Mouse (Mus musculus) forebrain, embryonic 15.5 days (tissue): ENCODE results near the gene Amer3. TPM values are rescaled to one million over a fixed set of nuclear protein-coding genes. Genes with fewer than 3 reads are reported as not detected.
"Not testable (repeated sequence)": the region's sequence is repeated elsewhere in the genome, so short reads cannot be mapped to it uniquely, and the experiment has no call there.

ENCODE experiments used
- ATAC-seq: fragments of 200-750 bp; cut with Nextera tagmentation; replicated peaks from 2 replicates; pipeline ENCODE4 v1.8.0; 2017; ENCODE audit warnings: mild to moderate bottlenecking, moderate TSS enrichment, moderate library complexity
- H3K27ac ChIP-seq: fragments of 300-500 bp; sonication (generic); replicated peaks from 2 replicates; pipeline ENCODE4 v1.5.1; 2015; ENCODE audit warnings: mild to moderate bottlenecking, inconsistent platforms
- H3K27me3 ChIP-seq: fragments of 300-500 bp; sonication (generic); 2 replicates; pipeline ENCODE4 v1.6.1; 2015; ENCODE audit warnings: inconsistent platforms
- H3K36me3 ChIP-seq: fragments of 300-500 bp; sonication (generic); 2 replicates; pipeline ENCODE4 v1.6.1; 2015; ENCODE audit warnings: mild to moderate bottlenecking, inconsistent platforms
- H3K4me1 ChIP-seq: fragments of 300-500 bp; sonication (generic); 2 replicates; pipeline ENCODE4 v1.6.1; 2015; ENCODE audit warnings: inconsistent platforms
- H3K4me2 ChIP-seq: fragments of 300-500 bp; sonication (generic); replicated peaks from 2 replicates; pipeline ENCODE4 v1.6.1; 2015; ENCODE audit warnings: mild to moderate bottlenecking, inconsistent platforms
- H3K4me3 ChIP-seq: fragments of 300-500 bp; sonication (generic); 2 replicates; pipeline ENCODE4 v1.5.1; 2015; ENCODE audit warnings: mild to moderate bottlenecking, inconsistent platforms
- H3K9ac ChIP-seq: fragments of 300-500 bp; sonication (generic); replicated peaks from 2 replicates; pipeline ENCODE4 v1.6.1; 2015; ENCODE audit warnings: mild to moderate bottlenecking, inconsistent platforms
- H3K9me3 ChIP-seq: fragments of 300-500 bp; sonication (generic); 2 replicates; pipeline ENCODE4 v1.6.1; 2016; ENCODE audit warnings: inconsistent platforms
- WGBS: fragments of 180-500 bp; shearing (Covaris S2); methylation state at CpG from one replicate; pipeline ENCODE4 v1.1.7; 2015; ENCODE audit warnings: mixed read lengths; 5-methylcytosine and 5-hydroxymethylcytosine counted together
- polyA plus RNA-seq: library from polyadenylated mRNA; unstranded; fragments of >200 nt; fragmentation: Nextera tagmentation; extraction: Ambion mirVana; gene quantifications from 2 replicates; pipeline ENCODE4 v1.2.1, GENCODE M21; 2015

Amer3 gene
- 24.0 and 24.2 TPM in 2 replicates for polyA plus RNA-seq

GRCm38 (mm10) chr1:34578851-34579781 is at the start of gene Amer3:
TSS of gene Amer3 (plus strand) at chr1:34579657.
- no peaks in the 10 kb centered on the region for H3K36me3 ChIP-seq
- peaks cover 13% of the 10 kb centered on the region for H3K27me3 ChIP-seq
- H3K27ac ChIP-seq: peak within 1 kb of the TSS; percentile 83
- peak; percentile 93 for ATAC-seq
- H3K4me1 ChIP-seq: peaks cover 37% of the 10 kb centered on the region
- H3K9me3 ChIP-seq: no peaks in the 10 kb centered on the region
- under 1% methylated on average over 53 of the region's 53 CpGs for WGBS
- H3K9ac ChIP-seq: peak within 1 kb of the TSS; percentile 78
- H3K4me2 ChIP-seq: peak within 1 kb of the TSS; percentile 85
- peak within 1 kb of the TSS; percentile 56 for H3K4me3 ChIP-seq

DNA sequence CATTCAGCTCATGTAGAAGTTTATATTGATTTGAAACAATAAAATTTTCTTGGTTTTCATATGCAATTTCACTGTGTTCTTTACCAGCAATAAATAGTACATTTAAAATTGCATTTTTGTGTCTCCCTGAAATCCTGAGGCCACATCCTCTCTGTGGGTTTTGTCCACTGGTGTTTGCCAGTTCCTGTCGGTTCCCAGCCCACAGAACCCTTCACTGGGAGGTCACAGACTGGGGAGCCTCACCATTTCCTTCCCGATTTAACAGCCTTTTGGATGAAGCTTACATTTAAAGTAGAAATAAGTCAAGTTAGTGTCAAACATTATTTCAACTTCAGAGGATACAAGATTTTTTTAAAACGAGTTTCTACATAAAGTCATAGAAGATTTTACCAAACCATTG is 44.9 kb upstream of the Amer3 start:
- not testable (repeated sequence) for H3K36me3 ChIP-seq, H3K9me3 ChIP-seq, H3K4me3 ChIP-seq, H3K27ac ChIP-seq, H3K9ac ChIP-seq, ATAC-seq, H3K4me2 ChIP-seq, H3K4me1 ChIP-seq
- 65% methylated on average over 3 of the region's 3 CpGs for WGBS
- peaks cover 33% of the 10 kb centered on the region for H3K27me3 ChIP-seq

- H3K27ac ChIP-seq, H3K9ac ChIP-seq, ATAC-seq, H3K36me3 ChIP-seq, H3K9me3 ChIP-seq, H3K4me1 ChIP-seq, H3K4me3 ChIP-seq: not testable (repeated sequence)
- peaks cover 33% of the 10 kb centered on the region for H3K27me3 ChIP-seq
- H3K4me2 ChIP-seq: peak within 1 kb of the TSS; percentile 27; the same call in 1 of the 2 replicates
- 30% methylated on average over 7 of the region's 7 CpGs for WGBS
Measured at GRCm38 (mm10) chr1:34535043-34535698, 44.3 kb upstream of the Amer3 start, which contains the start of gene Cfc1. TSS of gene Cfc1 (plus strand) at chr1:34535648.

DNA sequence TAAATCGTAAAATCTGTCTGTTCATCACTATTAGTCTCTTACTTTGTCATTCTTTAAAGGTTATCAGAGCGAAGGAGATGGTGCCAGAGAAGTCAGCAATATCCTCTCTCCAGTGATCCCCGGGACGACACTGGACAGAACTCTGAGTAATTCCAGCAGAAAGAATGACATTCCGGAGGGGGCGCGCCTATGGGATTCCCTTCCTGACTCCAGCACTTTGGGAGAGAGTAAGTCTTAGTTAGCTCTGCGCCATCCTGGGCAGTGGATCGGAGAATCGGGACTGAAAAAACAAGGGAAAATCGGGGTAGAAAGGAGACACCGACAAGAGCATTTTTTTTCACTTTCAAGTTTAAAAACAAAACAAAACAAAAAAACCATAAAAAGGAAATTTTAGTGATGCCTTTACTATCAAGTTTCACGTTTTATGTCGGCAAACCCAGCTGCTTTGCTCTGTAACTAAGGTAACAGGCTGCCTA is 43.1 kb upstream of the Amer3 start:
- WGBS: 3% methylated on average over 14 of the region's 14 CpGs
- no peak overlapping the region for H3K27ac ChIP-seq

DNA sequence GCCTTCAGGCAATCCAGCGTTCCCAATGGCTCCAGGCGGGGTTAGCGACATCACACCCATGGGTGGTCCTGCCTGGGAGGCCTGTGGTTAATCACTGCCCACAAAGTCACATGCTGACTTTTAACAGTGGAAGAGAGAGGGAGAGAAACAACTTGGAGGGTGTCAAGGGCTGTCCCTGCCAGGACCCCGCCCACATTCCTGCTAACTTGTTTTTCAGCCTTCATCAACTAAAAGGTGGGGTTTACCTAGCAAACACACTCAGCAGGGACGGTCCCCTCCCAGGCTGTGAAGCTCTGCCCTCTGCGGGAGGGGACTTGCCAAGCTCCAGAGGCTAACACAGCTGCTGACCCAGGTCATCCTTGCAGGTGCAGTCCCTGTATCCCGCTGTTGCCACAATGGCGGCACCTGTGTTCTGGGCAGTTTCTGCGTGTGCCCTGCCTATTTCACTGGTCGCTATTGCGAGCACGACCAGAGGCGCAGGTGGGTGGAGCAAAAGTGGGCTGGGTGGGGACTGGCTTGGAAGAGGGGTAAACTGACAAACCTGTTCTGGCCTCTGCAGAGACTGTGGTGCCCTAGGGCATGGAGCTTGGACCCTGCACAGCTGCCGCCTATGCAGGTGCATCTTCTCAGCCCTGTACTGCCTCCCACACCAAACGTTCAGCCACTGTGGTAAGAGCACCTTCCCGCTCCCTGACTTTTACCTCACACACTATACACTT is 42.5 kb upstream of the Amer3 start:
- Histone ChIP-seq H3K4me3 (peak overlapping the region; percentile 15), H3K4me1 (peaks cover 7% of the 10 kb centered on the region), H3K9me3 (no peaks in the 10 kb centered on the region), H3K9ac (no peak overlapping the region), H3K27me3 (peaks cover 33% of the 10 kb centered on the region), H3K36me3 (no peaks in the 10 kb centered on the region), H3K4me2 (peak overlapping the region; percentile 27), H3K27ac (no peak overlapping the region)
- 2% methylated on average over 16 of the region's 16 CpGs for WGBS
- 0 out of 2 replicates have a peak, but pooled peaks have one; percentile 38 for ATAC-seq

More for the DNA sequence above, 43.1 kb upstream of the Amer3 start:
- Histone ChIP-seq H3K36me3 (no peaks in the 10 kb centered on the region), H3K9ac (no peak overlapping the region), H3K9me3 (no peaks in the 10 kb centered on the region), H3K4me1 (peaks cover 7% of the 10 kb centered on the region), H3K4me2 (peak overlapping the region; percentile 27), H3K4me3 (no peak overlapping the region), H3K27me3 (peaks cover 33% of the 10 kb centered on the region)
- ATAC-seq: no peak

DNA sequence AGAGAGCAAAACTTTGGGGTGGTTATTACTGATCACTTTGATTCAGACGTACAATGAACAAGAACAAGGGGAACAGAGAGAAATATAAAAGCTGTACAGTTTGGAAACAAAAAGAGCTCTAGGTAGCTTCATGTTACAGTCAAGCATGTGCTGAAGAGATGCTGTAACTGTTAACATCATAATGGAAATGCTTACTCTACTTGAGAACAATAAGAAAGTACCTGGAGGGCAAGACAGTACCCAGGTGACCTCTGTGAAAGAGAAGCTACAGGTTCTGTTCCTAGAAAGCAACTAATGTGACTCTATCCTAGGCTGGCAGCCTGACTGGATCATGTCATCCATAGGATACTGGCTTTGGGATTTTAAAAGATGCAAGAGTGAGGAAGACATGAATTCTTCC is 32.4 kb upstream of the Amer3 start:
- Histone ChIP-seq H3K4me1 (no peaks in the 10 kb centered on the region), H3K9me3 (no peaks in the 10 kb centered on the region), H3K4me2 (no peak overlapping the region), H3K27me3 (no peaks in the 10 kb centered on the region), H3K9ac (no peak overlapping the region), H3K36me3 (no peaks in the 10 kb centered on the region), H3K4me3 (no peak overlapping the region), H3K27ac (no peak overlapping the region)
- 84% methylated on average over 1 of the region's 1 CpGs for WGBS
- no peak for ATAC-seq

DNA sequence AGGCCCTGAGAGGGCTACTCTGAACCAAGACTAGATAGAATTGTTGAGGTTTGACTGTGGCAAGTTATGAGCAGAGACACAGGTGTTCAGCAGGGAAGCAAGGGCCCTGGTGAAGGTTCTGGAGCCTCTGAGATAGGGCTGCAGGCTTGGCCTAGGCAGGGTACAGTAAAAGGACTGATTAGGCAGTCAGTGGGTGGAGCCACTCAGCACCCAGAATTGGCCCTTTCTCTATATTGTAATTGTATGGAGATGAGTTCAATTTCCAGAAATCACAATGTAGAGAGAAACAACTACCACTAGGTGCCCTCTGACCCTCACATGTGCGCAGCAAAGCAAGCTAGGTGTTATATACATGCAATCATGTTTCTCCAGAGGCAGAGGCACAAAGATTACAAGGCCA is 25.8 kb upstream of the Amer3 start:
- WGBS: 97% methylated on average over 1 of the region's 1 CpGs

GRCm38 (mm10) chr1:34554275-34554674 is 25.2 kb upstream of the Amer3 start:
- no peak overlapping the region for H3K27ac ChIP-seq
- WGBS: 87% methylated on average over 7 of the region's 7 CpGs
- no peaks in the 10 kb centered on the region for H3K4me1 ChIP-seq
- no peak for ATAC-seq
- H3K9ac ChIP-seq: no peak overlapping the region
- no peaks in the 10 kb centered on the region for H3K9me3 ChIP-seq
- H3K4me2 ChIP-seq: no peak overlapping the region
- no peaks in the 10 kb centered on the region for H3K36me3 ChIP-seq
- H3K27me3 ChIP-seq: no peaks in the 10 kb centered on the region
- H3K4me3 ChIP-seq: no peak overlapping the region

More for the DNA sequence above, 25.8 kb upstream of the Amer3 start:
- Histone ChIP-seq H3K36me3 (no peaks in the 10 kb centered on the region), H3K4me2 (no peak overlapping the region), H3K27me3 (no peaks in the 10 kb centered on the region), H3K4me1 (no peaks in the 10 kb centered on the region), H3K9ac (no peak overlapping the region), H3K4me3 (no peak overlapping the region), H3K27ac (no peak overlapping the region), H3K9me3 (no peaks in the 10 kb centered on the region)
- ATAC-seq: no peak

- ATAC-seq: no peak
- no peak within 1 kb of the TSS for H3K27ac ChIP-seq
- H3K4me3 ChIP-seq: no peak within 1 kb of the TSS
- no peak within 1 kb of the TSS for H3K9ac ChIP-seq
- no peak within 1 kb of the TSS for H3K4me2 ChIP-seq
- H3K9me3 ChIP-seq: no peaks in the 10 kb centered on the region
- H3K4me1 ChIP-seq: no peaks in the 10 kb centered on the region
- H3K27me3 ChIP-seq: no peaks in the 10 kb centered on the region
- WGBS: 91% methylated on average over 15 of the region's 15 CpGs
- no peaks in the 10 kb centered on the region for H3K36me3 ChIP-seq
Measured at GRCm38 (mm10) chr1:34560843-34561242, 18.6 kb upstream of the Amer3 start, which contains the start of gene Prss40. TSS of gene Prss40 (minus strand) at chr1:34560943.

DNA sequence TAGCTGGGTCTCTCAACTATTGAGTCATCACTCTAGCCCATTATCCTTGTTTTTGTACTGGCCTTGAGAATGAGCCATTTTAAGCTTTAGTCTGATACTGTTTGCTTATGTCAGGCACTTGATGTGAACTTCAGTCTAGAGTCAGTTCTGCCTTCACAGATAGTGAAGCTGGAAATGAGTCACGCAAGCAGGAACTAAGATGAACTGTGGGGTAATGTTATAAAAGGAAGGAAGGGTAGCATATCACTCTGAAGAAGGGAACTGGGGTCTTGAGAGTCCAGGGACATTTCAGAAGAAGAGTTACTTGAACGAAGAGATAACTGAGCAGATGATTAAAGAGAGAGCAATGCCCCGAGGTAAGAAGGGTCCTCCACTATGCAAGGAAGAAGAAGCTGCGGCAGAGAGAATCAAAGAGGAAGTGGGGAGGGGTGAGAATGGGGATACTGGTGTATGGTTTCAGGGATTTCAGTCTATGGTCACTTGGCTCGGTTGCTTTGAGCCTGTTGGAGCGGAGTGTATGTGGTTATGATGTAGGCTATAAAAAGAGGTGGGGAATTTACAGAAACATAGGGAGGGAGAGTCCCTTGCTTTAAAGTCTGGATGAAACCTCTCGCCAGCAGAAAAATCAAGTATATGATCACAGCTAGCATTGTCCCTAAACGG is 14.9 kb upstream of the Amer3 start:
- Histone ChIP-seq H3K27me3 (no peaks in the 10 kb centered on the region), H3K4me1 (no peaks in the 10 kb centered on the region), H3K36me3 (no peaks in the 10 kb centered on the region), H3K9me3 (no peaks in the 10 kb centered on the region), H3K27ac (no peak overlapping the region), H3K4me3 (no peak overlapping the region), H3K4me2 (no peak overlapping the region), H3K9ac (no peak overlapping the region)
- WGBS: 88% methylated on average over 8 of the region's 8 CpGs
- no peak for ATAC-seq

DNA sequence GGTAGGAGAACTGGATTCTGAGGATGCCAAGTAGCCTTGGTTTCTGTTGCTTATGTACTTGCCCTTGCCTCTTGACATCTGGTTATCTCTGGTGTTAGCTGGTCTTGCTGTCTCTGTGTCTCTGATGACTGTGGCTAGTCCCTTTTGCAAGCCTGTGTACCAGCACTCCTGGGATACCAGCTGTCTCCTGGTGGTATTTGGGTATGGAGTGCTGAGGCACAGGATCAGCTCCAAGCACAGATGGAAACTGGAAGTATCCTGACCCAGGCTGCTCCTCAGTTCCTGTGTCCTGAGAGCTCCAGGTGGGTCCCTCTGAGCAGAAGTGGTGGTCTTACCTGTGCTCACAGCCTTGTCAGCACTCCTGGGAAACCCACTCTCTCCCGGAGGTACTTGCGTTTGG is 11.3 kb upstream of the Amer3 start:
- Histone ChIP-seq H3K4me2 (no peak overlapping the region), H3K9ac (no peak overlapping the region), H3K9me3 (no peaks in the 10 kb centered on the region), H3K27ac (no peak overlapping the region), H3K4me3 (no peak overlapping the region), H3K36me3 (no peaks in the 10 kb centered on the region), H3K4me1 (no peaks in the 10 kb centered on the region), H3K27me3 (no peaks in the 10 kb centered on the region)
- 96% methylated on average over 2 of the region's 2 CpGs for WGBS
- ATAC-seq: no peak
